Mouse (Mus musculus) myocyte (in vitro differentiated cells): ENCODE results near the gene Igf2r.

ENCODE experiments used
- E2F4 ChIP-seq: IDR thresholded peaks from one replicate; pipeline ENCODE4 v1.6.1; 2011; ENCODE audit warnings: mild to moderate bottlenecking, control low read depth, moderate library complexity; ENCODE audit not compliant: insufficient read depth
- MAX ChIP-seq: IDR thresholded peaks from one replicate; pipeline ENCODE4 v1.6.1; 2011; ENCODE audit warnings: low read depth, mild to moderate bottlenecking, control low read depth
- MYOD1 ChIP-seq, 3 experiments: IDR thresholded peaks; one replicate each; pipeline ENCODE4 v1.6.1; 2011; ENCODE audit warnings: control low read depth in 2 of 3, low read depth in 2 of 3, mild to moderate bottlenecking in 2 of 3, moderate library complexity in 1 of 3; ENCODE audit not compliant: insufficient read length in 2 of 3, control insufficient read depth in 1 of 3
- MYOG ChIP-seq, 3 experiments: IDR thresholded peaks; one replicate each; pipeline ENCODE4 v1.6.1; 2011; ENCODE audit warnings: control low read depth in 2 of 3, low read depth in 2 of 3, mild to moderate bottlenecking in 2 of 3; ENCODE audit not compliant: insufficient read length in 2 of 3, control insufficient read depth in 1 of 3, insufficient read depth in 1 of 3
- POLR2A ChIP-seq: IDR thresholded peaks from one replicate; pipeline ENCODE4 v1.6.1; 2011; ENCODE audit warnings: low read depth, mild to moderate bottlenecking, control low read depth, moderate library complexity; ENCODE audit not compliant: insufficient read length
- POLR2AphosphoS2 ChIP-seq: IDR thresholded peaks from one replicate; pipeline ENCODE4 v1.6.1; 2011; ENCODE audit warnings: low read depth, control low read depth; ENCODE audit not compliant: insufficient read length
- REST ChIP-seq: IDR thresholded peaks from one replicate; pipeline ENCODE4 v1.6.1; 2011; ENCODE audit warnings: mild to moderate bottlenecking, control low read depth, moderate library complexity; ENCODE audit not compliant: insufficient read depth, insufficient read length
- SRF ChIP-seq: IDR thresholded peaks from one replicate; pipeline ENCODE4 v1.6.1; 2011; ENCODE audit warnings: low read depth; ENCODE audit not compliant: control insufficient read depth, insufficient read length
- TCF12 ChIP-seq: IDR thresholded peaks from one replicate; pipeline ENCODE4 v1.6.1; 2011; ENCODE audit warnings: mild to moderate bottlenecking, control low read depth; ENCODE audit not compliant: poor library complexity, insufficient read depth, severe bottlenecking
- TCF3 ChIP-seq: IDR thresholded peaks from one replicate; pipeline ENCODE4 v1.6.1; 2011; ENCODE audit warnings: low read depth, control low read depth; ENCODE audit not compliant: insufficient read length
- USF1 ChIP-seq: IDR thresholded peaks from one replicate; pipeline ENCODE4 v1.6.1; 2011; ENCODE audit warnings: low read depth, mild to moderate bottlenecking, control low read depth, moderate library complexity

- no peak for TF ChIP-seq POLR2A
- TF ChIP-seq REST = no peak
- TF ChIP-seq POLR2AphosphoS2 = no peak
- no peak for TF ChIP-seq E2F4
- TF ChIP-seq MYOD1 (IDR thresholded peaks at IDR 0.05; ENCODE audit: control insufficient read depth in 1 of 3, insufficient read length in 2 of 3, low read depth in 2 of 3) = no peak
- no peak for TF ChIP-seq MYOG (IDR thresholded peaks at IDR 0.05; ENCODE audit: control insufficient read depth in 1 of 3, insufficient read depth in 1 of 3, insufficient read length in 2 of 3, low read depth in 2 of 3)
- TF ChIP-seq USF1 = no peak
- TF ChIP-seq MAX = no peak
- no peak for TF ChIP-seq TCF12
- TF ChIP-seq SRF = no peak
- no peak for TF ChIP-seq TCF3
These were observed 56.5 kb downstream of the Igf2r start for GRCm38 (mm10) chr17:12712993-12713392.
